Mouse (Mus musculus) G1E (cell line): Measurements from ENCODE around the gene Iqcf4.

Source experiments
- CTCF ChIP-seq: IDR thresholded peaks from 2 replicates; pipeline ENCODE4 v1.5.1; 2012; ENCODE audit warnings: low read depth, low read length, inconsistent platforms, mixed read lengths
- GATA1 ChIP-seq: IDR thresholded peaks from 2 replicates; pipeline ENCODE4 v1.6.1; 2012; ENCODE audit warnings: borderline replicate concordance, low read length, inconsistent platforms, mixed read lengths

GRCm38 (mm10) chr9:106570896-106571295 lies at the start of gene Iqcf4:
- TF ChIP-seq CTCF (no peak), GATA1 (no peak)
